Mouse (Mus musculus) olfactory bulb, adult 2 months (tissue): Measurements from ENCODE around the gene Basp1.

ENCODE experiments used
- CTCF ChIP-seq: fragments of 200-500 bp; IDR thresholded peaks from 2 replicates; pipeline ENCODE4 v1.5.1; 2012; ENCODE audit warnings: low read depth, mild to moderate bottlenecking, low read length, moderate library complexity; ENCODE audit not compliant: insufficient read depth
- POLR2A ChIP-seq: fragments of 200-500 bp; IDR thresholded peaks from 2 replicates; pipeline ENCODE4 v1.6.1; 2012; ENCODE audit warnings: mild to moderate bottlenecking, low read depth, low read length, moderate library complexity; ENCODE audit not compliant: insufficient read depth

- no peak for TF ChIP-seq POLR2A
- no peak for TF ChIP-seq CTCF
These were observed 35.8 kb upstream of the Basp1 start for GRCm38 (mm10) chr15:25449348-25449747.
